Mouse (Mus musculus): Measurements from ENCODE around the gene Pcbd2.

The Pcbd2 gene

GRCm38 (mm10) chr13:55826008-55826671, 99.0 kb downstream of the Pcbd2 start:
- no peak for DNase-seq (ENCODE audit: low spot score)

All from left cerebral cortex, adult 11 months (tissue).